Mouse (Mus musculus) heart, embryonic 11.5 days (tissue): ENCODE data around the gene Ppara. TPM values are rescaled to one million over a fixed set of nuclear protein-coding genes. Genes with fewer than 3 reads are reported as not detected.

ENCODE experiments used
- ATAC-seq: fragments of 200-750 bp; cut with Nextera tagmentation; replicated peaks from 2 replicates; pipeline ENCODE4 v1.8.0; 2017; ENCODE audit warnings: moderate library complexity; ENCODE audit not compliant: insufficient number of reproducible peaks, low FRiP score, low TSS enrichment
- H3K27ac ChIP-seq: fragments of 300-500 bp; sonication (generic); 2 replicates; pipeline ENCODE4 v1.5.1; 2014; ENCODE audit warnings: mild to moderate bottlenecking, low read depth, low read length
- H3K27me3 ChIP-seq: fragments of 300-500 bp; sonication (generic); 2 replicates; pipeline ENCODE4 v1.6.1; 2014; ENCODE audit warnings: mild to moderate bottlenecking, low read length, mixed read lengths; ENCODE audit not compliant: control insufficient read depth, insufficient read depth
- H3K36me3 ChIP-seq: fragments of 300-500 bp; sonication (generic); 2 replicates; pipeline ENCODE4 v1.6.1; 2014; ENCODE audit warnings: mild to moderate bottlenecking, low read length, moderate library complexity, mixed read lengths; ENCODE audit not compliant: control insufficient read depth, insufficient read depth
- H3K4me1 ChIP-seq: fragments of 300-500 bp; sonication (generic); 2 replicates; pipeline ENCODE4 v1.6.1; 2014; ENCODE audit warnings: low read length; ENCODE audit not compliant: control insufficient read depth, insufficient read depth
- H3K4me2 ChIP-seq: fragments of 300-500 bp; sonication (generic); 2 replicates; pipeline ENCODE4 v1.6.1; 2014; ENCODE audit warnings: mild to moderate bottlenecking, moderate library complexity
- H3K4me3 ChIP-seq: fragments of 300-500 bp; sonication (generic); 2 replicates; pipeline ENCODE4 v1.5.1; 2014; ENCODE audit warnings: low read depth, low read length
- H3K9ac ChIP-seq: fragments of 300-500 bp; sonication (generic); 2 replicates; pipeline ENCODE4 v1.6.1; 2014; ENCODE audit warnings: mild to moderate bottlenecking, low read depth, low read length, moderate library complexity
- H3K9me3 ChIP-seq: fragments of 300-500 bp; sonication (generic); replicated peaks from 2 replicates; pipeline ENCODE4 v1.6.1; 2016; ENCODE audit warnings: low read length; ENCODE audit not compliant: control insufficient read depth
- WGBS: fragments of 180-500 bp; shearing (Covaris S2); extraction: QIAGEN DNeasy Blood & Tissue Kit; methylation state at CpG from one replicate; pipeline ENCODE4 v1.1.7; 2014; ENCODE audit not compliant: insufficient replicate concordance; 5-methylcytosine and 5-hydroxymethylcytosine counted together
- polyA plus RNA-seq: library from polyadenylated mRNA; unstranded; fragments of >200 nt; fragmentation: Nextera tagmentation; extraction: Ambion mirVana; gene quantifications from 2 replicates; pipeline ENCODE4 v1.2.1, GENCODE M21; 2014

The Ppara gene
- polyA plus RNA-seq, 1 experiment from 2014 or later, result 2.8 TPM

DNA sequence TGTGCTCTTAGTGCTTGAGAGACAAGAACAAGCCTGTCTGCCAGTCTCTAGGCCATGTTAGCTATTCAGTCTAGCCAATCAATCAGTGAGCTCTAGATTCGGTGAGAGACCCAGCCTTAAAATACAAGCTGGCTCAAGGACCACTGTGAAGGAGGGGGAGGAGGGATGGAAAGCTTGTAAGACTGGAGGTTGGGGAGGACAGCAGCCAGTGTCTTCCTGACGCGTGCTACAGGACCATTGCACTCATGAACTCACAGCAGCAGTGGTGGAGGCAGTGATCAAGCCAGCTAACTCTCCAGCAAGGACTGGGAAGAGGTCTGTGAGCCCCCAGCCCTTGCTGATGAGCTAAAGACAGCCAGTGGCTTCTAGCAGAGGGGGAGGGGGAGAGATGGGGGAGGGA lies 30.2 kb downstream of the Ppara start:
- no peak overlapping the region for H3K4me2 ChIP-seq
- H3K4me3 ChIP-seq, result no peak overlapping the region
- no peaks in the 10 kb centered on the region for H3K27me3 ChIP-seq
- H3K9me3 ChIP-seq, result no peaks in the 10 kb centered on the region
- H3K9ac ChIP-seq, result no peak overlapping the region
- ATAC-seq, result no peak
- WGBS, result 51% methylated on average over 3 of the region's 3 CpGs
- H3K4me1 ChIP-seq, result no peaks in the 10 kb centered on the region
- H3K27ac ChIP-seq, result no peak overlapping the region
- H3K36me3 ChIP-seq, result no peaks in the 10 kb centered on the region

DNA sequence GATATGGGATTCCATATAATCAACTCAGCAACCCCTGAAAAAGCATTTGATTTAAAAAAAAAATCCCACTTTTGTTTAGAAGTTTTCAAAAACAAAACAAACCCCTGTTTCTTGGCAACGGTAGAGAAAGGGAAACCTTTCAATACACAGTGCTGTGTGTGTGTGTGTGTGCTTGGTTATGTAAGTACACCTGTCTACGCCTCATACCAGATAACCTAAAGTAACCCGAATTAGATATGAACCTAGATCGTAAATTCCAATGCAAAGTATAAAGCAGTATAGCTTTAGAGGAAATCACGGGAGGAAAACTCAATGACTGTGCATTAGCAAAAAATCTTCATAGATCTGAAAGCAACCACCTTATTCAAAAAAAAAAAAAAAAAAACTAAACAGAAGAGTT lies 31.9 kb downstream of the Ppara start:
- Histone ChIP-seq H3K4me3 (no peak overlapping the region), H3K36me3 (no peaks in the 10 kb centered on the region), H3K4me2 (no peak overlapping the region), H3K27me3 (no peaks in the 10 kb centered on the region), H3K27ac (no peak overlapping the region), H3K4me1 (no peaks in the 10 kb centered on the region), H3K9me3 (no peaks in the 10 kb centered on the region), H3K9ac (no peak overlapping the region)
- WGBS, result 82% methylated on average over 5 of the region's 5 CpGs
- no peak for ATAC-seq

DNA sequence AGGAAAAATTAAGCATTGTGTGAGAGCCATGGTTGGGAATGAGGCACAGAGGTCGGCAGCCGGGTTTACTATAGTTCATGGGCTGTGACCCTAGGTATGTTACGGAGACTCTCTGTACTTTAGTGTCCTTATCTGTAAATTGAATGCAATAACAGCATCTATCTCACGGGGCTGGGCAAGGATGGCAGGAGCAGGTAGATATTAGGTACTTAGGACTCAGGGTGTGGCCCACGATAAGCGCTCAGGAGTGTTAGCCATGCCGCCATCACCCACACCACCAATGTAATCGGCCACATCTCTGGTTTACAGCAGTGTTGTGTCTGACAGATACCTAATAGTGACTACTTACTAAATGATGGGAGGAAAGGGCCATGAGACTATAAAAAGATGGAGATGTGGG lies 34.2 kb downstream of the Ppara start:
- Histone ChIP-seq H3K27ac (no peak overlapping the region), H3K4me2 (no peak overlapping the region), H3K9ac (no peak overlapping the region), H3K4me1 (no peaks in the 10 kb centered on the region), H3K36me3 (no peaks in the 10 kb centered on the region), H3K4me3 (no peak overlapping the region), H3K9me3 (no peaks in the 10 kb centered on the region), H3K27me3 (no peaks in the 10 kb centered on the region)
- no peak for ATAC-seq
- WGBS, result 88% methylated on average over 8 of the region's 8 CpGs

DNA sequence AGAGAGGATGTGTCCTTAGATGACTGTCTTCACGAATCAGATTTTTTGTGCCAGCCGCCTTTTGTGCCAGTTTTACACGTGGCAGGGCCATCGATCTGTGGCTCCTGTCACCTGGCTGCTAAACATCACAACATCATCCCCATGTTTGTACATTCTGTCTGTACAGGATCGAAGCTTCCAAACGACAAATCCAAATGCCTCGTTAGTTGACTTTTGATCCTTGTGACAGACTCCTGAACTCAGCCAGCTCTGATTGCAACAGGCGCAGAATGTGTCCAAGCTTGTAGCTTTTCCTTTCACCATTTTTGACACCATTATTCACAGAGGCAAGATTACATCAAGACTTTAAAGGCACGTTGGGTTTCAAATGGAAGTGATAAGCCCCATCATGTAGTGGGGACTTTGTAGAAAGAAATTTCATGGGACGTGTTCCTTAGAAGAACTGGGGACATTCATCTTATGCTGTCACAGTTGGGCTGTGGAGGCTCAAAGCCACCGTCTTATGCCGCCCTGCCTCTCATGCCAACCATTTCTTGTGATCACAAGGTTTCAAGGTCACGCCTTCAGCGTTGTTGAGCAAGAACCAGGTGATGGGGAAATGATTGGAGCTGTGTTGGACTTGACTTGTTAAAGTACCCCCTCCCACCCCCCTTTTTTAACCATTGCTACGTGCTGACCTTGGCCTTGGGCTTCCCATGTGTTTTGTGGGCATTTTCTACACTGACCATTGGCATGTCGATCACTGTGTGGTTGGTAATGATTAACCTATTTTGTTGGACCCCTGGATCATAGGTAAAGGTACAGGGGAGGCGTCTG lies 36.7 kb downstream of the Ppara start:
- H3K4me2 ChIP-seq, result no peak overlapping the region

DNA sequence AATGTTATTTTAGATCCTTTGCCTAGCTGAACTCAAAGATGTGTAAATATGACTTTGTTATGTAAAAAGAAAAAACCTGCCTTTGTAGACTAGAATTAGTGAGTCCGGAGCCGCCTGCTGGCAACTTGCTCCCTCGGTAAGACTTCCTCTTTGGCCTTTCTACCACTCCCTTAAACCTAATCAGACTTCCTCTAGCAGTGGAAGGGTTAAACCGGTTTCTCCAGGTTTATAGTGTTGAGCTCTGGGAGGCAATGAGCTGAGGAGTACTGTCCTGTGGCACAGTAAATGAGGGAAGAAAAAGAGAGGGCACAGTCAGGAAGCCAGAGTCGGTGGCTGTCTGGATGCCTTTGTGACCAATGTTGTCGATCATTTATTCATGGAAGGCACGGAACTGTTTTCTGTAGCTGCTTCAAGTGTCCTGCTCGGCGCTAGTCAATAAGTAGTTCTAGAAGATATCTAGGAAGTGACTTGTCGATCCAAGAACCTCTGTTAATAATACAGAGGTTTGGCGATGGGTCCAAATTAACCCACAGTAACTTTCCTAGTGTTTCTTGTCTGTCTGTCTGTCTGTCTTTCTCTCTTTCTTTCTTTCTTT lies 37.5 kb downstream of the Ppara start:
- no peaks in the 10 kb centered on the region for H3K27me3 ChIP-seq
- no peak for ATAC-seq
- H3K4me2 ChIP-seq, result no peak overlapping the region
- no peaks in the 10 kb centered on the region for H3K9me3 ChIP-seq
- no peak overlapping the region for H3K27ac ChIP-seq
- no peaks in the 10 kb centered on the region for H3K36me3 ChIP-seq
- no peak overlapping the region for H3K9ac ChIP-seq
- WGBS, result 70% methylated on average over 11 of the region's 11 CpGs
- no peaks in the 10 kb centered on the region for H3K4me1 ChIP-seq
- no peak overlapping the region for H3K4me3 ChIP-seq

More for the DNA sequence above, 36.7 kb downstream of the Ppara start:
- H3K9me3 ChIP-seq, result no peaks in the 10 kb centered on the region
- H3K27me3 ChIP-seq, result no peaks in the 10 kb centered on the region
- no peak overlapping the region for H3K27ac ChIP-seq
- H3K36me3 ChIP-seq, result no peaks in the 10 kb centered on the region
- ATAC-seq, result no peak
- H3K4me1 ChIP-seq, result no peaks in the 10 kb centered on the region
- no peak overlapping the region for H3K4me3 ChIP-seq
- H3K9ac ChIP-seq, result no peak overlapping the region
- 80% methylated on average over 17 of the region's 17 CpGs for WGBS

DNA sequence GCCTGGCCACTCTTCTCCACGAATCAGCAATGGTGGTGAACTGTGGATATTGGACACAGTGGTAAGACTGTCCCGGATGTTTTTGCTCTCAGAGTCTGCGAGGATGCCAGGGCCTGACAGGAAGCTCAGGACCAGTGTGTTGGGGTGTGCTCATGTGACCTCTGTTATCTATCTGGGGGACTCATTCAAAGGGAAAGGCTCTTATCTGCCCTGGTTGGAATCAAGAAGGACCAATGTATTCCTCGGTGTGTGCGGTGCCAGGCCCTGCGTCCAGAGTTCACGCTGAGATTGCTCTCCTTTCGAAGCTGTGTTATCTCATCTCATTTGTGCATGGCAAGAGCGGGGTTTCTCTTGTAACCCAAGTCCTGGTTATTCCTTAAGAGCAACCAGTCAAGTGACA lies 39.6 kb downstream of the Ppara start:
- H3K36me3 ChIP-seq, result no peaks in the 10 kb centered on the region
- H3K27me3 ChIP-seq, result no peaks in the 10 kb centered on the region
- H3K9ac ChIP-seq, result no peak overlapping the region
- no peak overlapping the region for H3K4me3 ChIP-seq
- no peak overlapping the region for H3K4me2 ChIP-seq
- no peaks in the 10 kb centered on the region for H3K4me1 ChIP-seq
- H3K27ac ChIP-seq, result no peak overlapping the region
- 80% methylated on average over 9 of the region's 9 CpGs for WGBS
- H3K9me3 ChIP-seq, result no peaks in the 10 kb centered on the region
- no peak for ATAC-seq

DNA sequence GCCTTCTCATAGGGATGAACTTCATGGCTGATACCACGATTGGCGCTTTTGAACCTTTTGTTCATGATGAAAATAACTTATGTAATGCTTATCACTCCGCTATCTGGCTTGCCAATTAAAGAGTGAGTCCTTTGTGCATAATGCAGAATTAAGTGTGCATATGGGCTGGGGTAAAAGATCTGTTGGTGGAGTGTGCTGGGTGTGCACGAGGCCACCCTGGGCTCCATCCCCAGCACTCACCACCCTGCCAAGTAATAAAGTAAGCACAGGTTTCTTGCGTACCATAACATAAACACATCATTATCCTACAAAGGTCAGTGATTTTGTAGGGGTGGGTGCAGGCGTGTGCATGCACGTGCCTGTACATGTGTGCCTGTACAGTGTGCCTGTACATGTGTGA lies 40.2 kb downstream of the Ppara start:
- Histone ChIP-seq H3K27ac (no peak overlapping the region), H3K9me3 (no peaks in the 10 kb centered on the region), H3K4me2 (no peak overlapping the region), H3K27me3 (no peaks in the 10 kb centered on the region), H3K4me1 (no peaks in the 10 kb centered on the region), H3K9ac (no peak overlapping the region), H3K36me3 (no peaks in the 10 kb centered on the region), H3K4me3 (no peak overlapping the region)
- ATAC-seq, result no peak
- WGBS, result 79% methylated on average over 7 of the region's 7 CpGs

DNA sequence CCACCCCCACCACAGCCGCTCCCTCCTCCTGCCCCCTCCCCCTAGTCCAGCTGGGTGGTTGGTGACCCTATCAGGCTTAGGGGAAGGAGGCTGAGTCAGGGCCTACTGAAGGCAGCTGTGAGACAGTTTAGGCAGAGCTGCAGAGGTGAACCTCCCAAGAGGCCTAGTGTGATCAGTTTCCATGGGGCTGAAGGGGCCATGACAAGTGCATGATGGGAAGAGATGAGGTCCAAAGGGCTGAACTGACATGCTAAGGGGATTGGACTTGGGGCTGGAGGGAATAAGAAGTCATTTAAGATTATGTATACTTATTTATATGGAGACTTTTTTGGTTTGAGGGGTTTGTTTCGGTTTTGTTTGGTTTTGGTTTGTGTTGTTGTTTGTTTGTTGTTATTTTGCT lies 41.5 kb downstream of the Ppara start:
- H3K4me1 ChIP-seq, result no peaks in the 10 kb centered on the region
- no peak for ATAC-seq
- no peaks in the 10 kb centered on the region for H3K36me3 ChIP-seq
- no peak overlapping the region for H3K4me3 ChIP-seq
- H3K27ac ChIP-seq, result no peak overlapping the region
- H3K4me2 ChIP-seq, result no peak overlapping the region
- H3K27me3 ChIP-seq, result no peaks in the 10 kb centered on the region
- WGBS, result 81% methylated on average over 1 of the region's 2 CpGs
- no peaks in the 10 kb centered on the region for H3K9me3 ChIP-seq
- no peak overlapping the region for H3K9ac ChIP-seq

DNA sequence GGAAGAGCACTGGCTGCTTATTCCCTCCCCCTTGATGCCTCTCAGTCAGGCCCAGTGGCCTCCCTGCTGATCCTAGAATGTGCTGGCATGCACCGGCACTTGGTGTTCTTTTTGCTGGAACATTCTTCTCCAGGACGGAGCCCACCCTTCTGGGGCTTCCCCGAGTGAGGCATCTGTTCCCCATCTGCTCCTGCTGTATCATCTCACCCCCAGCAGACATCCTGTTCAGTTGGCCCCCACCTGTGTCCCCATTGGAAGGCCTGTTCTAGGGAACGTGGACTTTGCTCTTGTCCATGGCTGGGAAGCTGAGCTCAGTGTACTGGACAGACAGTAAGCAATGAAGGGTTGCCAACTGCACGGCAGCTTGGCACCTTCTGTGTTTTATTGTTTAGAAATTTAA lies 42.0 kb downstream of the Ppara start:
- H3K36me3 ChIP-seq, result no peaks in the 10 kb centered on the region
- no peak overlapping the region for H3K4me3 ChIP-seq
- H3K9ac ChIP-seq, result no peak overlapping the region
- H3K27me3 ChIP-seq, result no peaks in the 10 kb centered on the region
- no peak overlapping the region for H3K27ac ChIP-seq
- H3K4me1 ChIP-seq, result no peaks in the 10 kb centered on the region
- 78% methylated on average over 5 of the region's 5 CpGs for WGBS
- no peak overlapping the region for H3K4me2 ChIP-seq
- no peak for ATAC-seq
- H3K9me3 ChIP-seq, result no peaks in the 10 kb centered on the region
